Mouse (Mus musculus): ENCODE data around the gene Fam129c. TPM values are rescaled to one million over a fixed set of nuclear protein-coding genes. Genes with fewer than 3 reads are reported as not detected.

Fam129c gene
- polyA plus RNA-seq, 1 experiment = 2.4 TPM

- no peaks in the 10 kb centered on the region for H3K79me2 ChIP-seq (ENCODE audit: control insufficient read depth, insufficient read depth)
- H3K4me3 ChIP-seq (ENCODE audit: insufficient read depth, poor library complexity, severe bottlenecking) = no peak overlapping the region
- peaks cover 10% of the 10 kb centered on the region for H3K27me3 ChIP-seq (ENCODE audit: control insufficient read depth, insufficient read depth, insufficient read length)
- H3K36me3 ChIP-seq (ENCODE audit: control insufficient read depth, insufficient read depth) = no peaks in the 10 kb centered on the region
- TF ChIP-seq MAX (IDR thresholded peaks at IDR 0.05) (no peak), USF1 (IDR thresholded peaks at IDR 0.05; ENCODE audit: low read depth) (no peak), MYOD1 (IDR thresholded peaks at IDR 0.05; ENCODE audit: control insufficient read depth, insufficient read length, low read depth) (no peak), MYOG (IDR thresholded peaks at IDR 0.05; ENCODE audit: control insufficient read depth, extremely low read depth, insufficient read length) (no peak), FOSL1 (IDR thresholded peaks at IDR 0.05; ENCODE audit: insufficient read depth, low read length, poor library complexity, severe bottlenecking) (no peak), CEBPB (IDR thresholded peaks at IDR 0.05; ENCODE audit: low read depth) (no peak), CTCF (IDR thresholded peaks at IDR 0.05; ENCODE audit: control insufficient read depth, insufficient read depth, insufficient read length) (peak; percentile 98)
- H3K79me3 ChIP-seq (ENCODE audit: low read depth) = no peaks in the 10 kb centered on the region
- H3ac ChIP-seq (ENCODE audit: control insufficient read depth, insufficient read length, low read depth) = no peak overlapping the region
Measured at GRCm38 (mm10) chr8:71562751-71563150, 34.7 kb upstream of the Fam129c start.

GRCm38 (mm10) chr8:71563992-71564391, 33.5 kb upstream of the Fam129c start:
- Histone ChIP-seq H3K27me3 (ENCODE audit: control insufficient read depth, insufficient read depth, insufficient read length) (no peaks in the 10 kb centered on the region), H3K4me3 (ENCODE audit: insufficient read depth, poor library complexity, severe bottlenecking) (no peak overlapping the region), H3K79me2 (ENCODE audit: control insufficient read depth, insufficient read depth) (no peaks in the 10 kb centered on the region), H3K79me3 (ENCODE audit: low read depth) (no peaks in the 10 kb centered on the region), H3ac (ENCODE audit: control insufficient read depth, insufficient read length, low read depth) (no peak overlapping the region), H3K36me3 (ENCODE audit: control insufficient read depth, insufficient read depth) (no peaks in the 10 kb centered on the region)
- TF ChIP-seq CEBPB (IDR thresholded peaks at IDR 0.05; ENCODE audit: low read depth) (no peak), FOSL1 (IDR thresholded peaks at IDR 0.05; ENCODE audit: insufficient read depth, low read length, poor library complexity, severe bottlenecking) (no peak), MYOG (IDR thresholded peaks at IDR 0.05; ENCODE audit: control insufficient read depth, extremely low read depth, insufficient read length) (no peak), USF1 (IDR thresholded peaks at IDR 0.05; ENCODE audit: low read depth) (no peak)

GRCm38 (mm10) chr8:71566501-71566900, 30.9 kb upstream of the Fam129c start, which contains the start of gene Nxnl1:
Nxnl1 (minus strand) TSS chr8:71566601.
- H3K79me2 ChIP-seq (ENCODE audit: control insufficient read depth, insufficient read depth) = no peaks in the 10 kb centered on the region
- TF ChIP-seq MYOG (IDR thresholded peaks at IDR 0.05; ENCODE audit: control insufficient read depth, extremely low read depth, insufficient read length) = no peak
- TF ChIP-seq MAX (IDR thresholded peaks at IDR 0.05) = no peak
- no peak for TF ChIP-seq USF1 (IDR thresholded peaks at IDR 0.05; ENCODE audit: low read depth)
- no peak for TF ChIP-seq MYOD1 (IDR thresholded peaks at IDR 0.05; ENCODE audit: control insufficient read depth, insufficient read length, low read depth)
- TF ChIP-seq CTCF (IDR thresholded peaks at IDR 0.05; ENCODE audit: control insufficient read depth, insufficient read depth, insufficient read length) = no peak
- no peak for TF ChIP-seq FOSL1 (IDR thresholded peaks at IDR 0.05; ENCODE audit: insufficient read depth, low read length, poor library complexity, severe bottlenecking)
- TF ChIP-seq CEBPB (IDR thresholded peaks at IDR 0.05; ENCODE audit: low read depth) = no peak
- no peaks in the 10 kb centered on the region for H3K27me3 ChIP-seq (ENCODE audit: control insufficient read depth, insufficient read depth, insufficient read length)
- no peaks in the 10 kb centered on the region for H3K79me3 ChIP-seq (ENCODE audit: low read depth)
- no peak within 1 kb of the TSS for H3K4me3 ChIP-seq (ENCODE audit: insufficient read depth, poor library complexity, severe bottlenecking)
- H3K36me3 ChIP-seq (ENCODE audit: control insufficient read depth, insufficient read depth) = no peaks in the 10 kb centered on the region
- H3ac ChIP-seq (ENCODE audit: control insufficient read depth, insufficient read length, low read depth) = no peak within 1 kb of the TSS

- H3K79me2 ChIP-seq (ENCODE audit: control insufficient read depth, insufficient read depth) = no peaks in the 10 kb centered on the region
- H3K27me3 ChIP-seq (ENCODE audit: control insufficient read depth, insufficient read depth, insufficient read length) = no peaks in the 10 kb centered on the region
- H3K79me3 ChIP-seq (ENCODE audit: low read depth) = no peaks in the 10 kb centered on the region
- TF ChIP-seq CTCF (IDR thresholded peaks at IDR 0.05; ENCODE audit: control insufficient read depth, insufficient read depth, insufficient read length) (no peak), MAX (IDR thresholded peaks at IDR 0.05) (no peak), MYOG (IDR thresholded peaks at IDR 0.05; ENCODE audit: control insufficient read depth, extremely low read depth, insufficient read length) (no peak), CEBPB (IDR thresholded peaks at IDR 0.05; ENCODE audit: low read depth) (no peak), MYOD1 (IDR thresholded peaks at IDR 0.05; ENCODE audit: control insufficient read depth, insufficient read length, low read depth) (no peak), FOSL1 (IDR thresholded peaks at IDR 0.05; ENCODE audit: insufficient read depth, low read length, poor library complexity, severe bottlenecking) (no peak), USF1 (IDR thresholded peaks at IDR 0.05; ENCODE audit: low read depth) (no peak)
- H3K36me3 ChIP-seq (ENCODE audit: control insufficient read depth, insufficient read depth) = no peaks in the 10 kb centered on the region
- H3K4me3 ChIP-seq (ENCODE audit: insufficient read depth, poor library complexity, severe bottlenecking) = no peak overlapping the region
- H3ac ChIP-seq (ENCODE audit: control insufficient read depth, insufficient read length, low read depth) = no peak overlapping the region
Measured at GRCm38 (mm10) chr8:71567587-71567986, 29.9 kb upstream of the Fam129c start.

GRCm38 (mm10) chr8:71568387-71568937, 29.0 kb upstream of the Fam129c start, which contains the start of gene Slc27a1:
Slc27a1 (plus strand) TSS chr8:71568882.
- H3K79me3 ChIP-seq (ENCODE audit: low read depth) = no peaks in the 10 kb centered on the region
- no peaks in the 10 kb centered on the region for H3K79me2 ChIP-seq (ENCODE audit: control insufficient read depth, insufficient read depth)
- no peak within 1 kb of the TSS for H3K4me3 ChIP-seq (ENCODE audit: insufficient read depth, poor library complexity, severe bottlenecking)
- H3ac ChIP-seq (ENCODE audit: control insufficient read depth, insufficient read length, low read depth) = no peak within 1 kb of the TSS
- TF ChIP-seq FOSL1 (IDR thresholded peaks at IDR 0.05; ENCODE audit: insufficient read depth, low read length, poor library complexity, severe bottlenecking) (no peak), MAX (IDR thresholded peaks at IDR 0.05) (no peak), MYOG (IDR thresholded peaks at IDR 0.05; ENCODE audit: control insufficient read depth, extremely low read depth, insufficient read length) (no peak), MYOD1 (IDR thresholded peaks at IDR 0.05; ENCODE audit: control insufficient read depth, insufficient read length, low read depth) (no peak), USF1 (IDR thresholded peaks at IDR 0.05; ENCODE audit: low read depth) (no peak), CTCF (IDR thresholded peaks at IDR 0.05; ENCODE audit: control insufficient read depth, insufficient read depth, insufficient read length) (no peak), CEBPB (IDR thresholded peaks at IDR 0.05; ENCODE audit: low read depth) (no peak)
- H3K27me3 ChIP-seq (ENCODE audit: control insufficient read depth, insufficient read depth, insufficient read length) = no peaks in the 10 kb centered on the region
- no peaks in the 10 kb centered on the region for H3K36me3 ChIP-seq (ENCODE audit: control insufficient read depth, insufficient read depth)

GRCm38 (mm10) chr8:71568941-71569340, 28.5 kb upstream of the Fam129c start:
- H3K27me3 ChIP-seq (ENCODE audit: control insufficient read depth, insufficient read depth, insufficient read length) = no peaks in the 10 kb centered on the region
- no peak overlapping the region for H3K4me3 ChIP-seq (ENCODE audit: insufficient read depth, poor library complexity, severe bottlenecking)

More at GRCm38 (mm10) chr8:71568941-71569340, 28.5 kb upstream of the Fam129c start:
- Histone ChIP-seq H3K79me2 (ENCODE audit: control insufficient read depth, insufficient read depth) (no peaks in the 10 kb centered on the region), H3K36me3 (ENCODE audit: control insufficient read depth, insufficient read depth) (no peaks in the 10 kb centered on the region), H3K79me3 (ENCODE audit: low read depth) (no peaks in the 10 kb centered on the region), H3ac (ENCODE audit: control insufficient read depth, insufficient read length, low read depth) (no peak overlapping the region)
- TF ChIP-seq MAX (IDR thresholded peaks at IDR 0.05) = no peak
- TF ChIP-seq USF1 (IDR thresholded peaks at IDR 0.05; ENCODE audit: low read depth) = no peak
- TF ChIP-seq CTCF (IDR thresholded peaks at IDR 0.05; ENCODE audit: control insufficient read depth, insufficient read depth, insufficient read length) = no peak
- TF ChIP-seq MYOD1 (IDR thresholded peaks at IDR 0.05; ENCODE audit: control insufficient read depth, insufficient read length, low read depth) = no peak
- no peak for TF ChIP-seq FOSL1 (IDR thresholded peaks at IDR 0.05; ENCODE audit: insufficient read depth, low read length, poor library complexity, severe bottlenecking)
- no peak for TF ChIP-seq MYOG (IDR thresholded peaks at IDR 0.05; ENCODE audit: control insufficient read depth, extremely low read depth, insufficient read length)
- no peak for TF ChIP-seq CEBPB (IDR thresholded peaks at IDR 0.05; ENCODE audit: low read depth)

Measured in C2C12 (cell line).